Mouse (Mus musculus) spleen, adult 2 months (tissue): ENCODE results near the gene Limch1. TPM values are rescaled to one million over a fixed set of nuclear protein-coding genes. Genes with fewer than 3 reads are reported as not detected.

Experiments used
- DNase-seq, 2 experiments: peaks; one replicate each; pipeline versions ENCODE4 v3.0.0 to v3.0.0-alpha.2; 2012 to 2021; ENCODE audit warnings: low spot score in 2 of 2, low read depth in 1 of 2
- H3K27ac ChIP-seq: fragments of 200-500 bp; 2 replicates; pipeline ENCODE4 v1.5.1; 2012; ENCODE audit warnings: low read length, inconsistent platforms; ENCODE audit not compliant: insufficient read depth
- H3K27me3 ChIP-seq: fragments of 200-500 bp; 2 replicates; pipeline ENCODE4 v1.6.1; 2012; ENCODE audit warnings: mild to moderate bottlenecking, moderate library complexity, low read length, inconsistent platforms; ENCODE audit not compliant: control insufficient read depth, insufficient read depth
- H3K36me3 ChIP-seq: fragments of 200-500 bp; 2 replicates; pipeline ENCODE4 v1.6.1; 2012; ENCODE audit warnings: mild to moderate bottlenecking, low read length, inconsistent platforms; ENCODE audit not compliant: control insufficient read depth, insufficient read depth
- H3K4me1 ChIP-seq: fragments of 200-500 bp; 2 replicates; pipeline ENCODE4 v1.6.1; 2011; ENCODE audit warnings: inconsistent platforms; ENCODE audit not compliant: control insufficient read depth, insufficient read depth, insufficient read length
- H3K4me3 ChIP-seq: fragments of 200-500 bp; 2 replicates; pipeline ENCODE4 v1.5.1; 2011; ENCODE audit warnings: mild to moderate bottlenecking, inconsistent platforms; ENCODE audit not compliant: insufficient read depth, insufficient read length; ENCODE audit errors: extremely low read depth
- CTCF ChIP-seq: fragments of 200-500 bp; IDR thresholded peaks from 2 replicates; pipeline ENCODE4 v1.5.1; 2011; ENCODE audit warnings: mild to moderate bottlenecking, inconsistent platforms; ENCODE audit not compliant: insufficient read depth, insufficient read length, insufficient replicate concordance; ENCODE audit errors: extremely low read depth
- POLR2A ChIP-seq: fragments of 200-500 bp; IDR thresholded peaks from 2 replicates; pipeline ENCODE4 v1.6.1; 2011; ENCODE audit warnings: low read depth, low read length, inconsistent platforms
- WGBS: fragments of 180-500 bp; shearing (Covaris S2); methylation state at CpG from one replicate; pipeline ENCODE4 v1.1.7; 2018; 5-methylcytosine and 5-hydroxymethylcytosine counted together
- polyA plus RNA-seq: library from polyadenylated mRNA; depleted of rRNA; stranded (reverse); fragments of >200 nt; gene quantifications from 2 replicates; pipeline ENCODE4 v1.2.3, GENCODE M21; 2012

Gene Limch1
- polyA plus RNA-seq, 1 experiment: 7.1 TPM

GRCm38 (mm10) chr5:66753620-66754019, 8.0 kb downstream of the Limch1 start:
- Histone ChIP-seq H3K36me3 (no peaks in the 10 kb centered on the region), H3K27ac (no peak overlapping the region), H3K4me3 (no peak overlapping the region), H3K27me3 (no peaks in the 10 kb centered on the region), H3K4me1 (no peaks in the 10 kb centered on the region)
- DNase-seq: no peak
- WGBS: 88% methylated on average over 9 of the region's 9 CpGs
- no peak for TF ChIP-seq CTCF
- no peak for TF ChIP-seq POLR2A

GRCm38 (mm10) chr5:66756821-66757705, 11.4 kb downstream of the Limch1 start:
- no peak for DNase-seq
- WGBS: 54% methylated on average over 10 of the region's 10 CpGs
- TF ChIP-seq POLR2A (no peak), CTCF (no peak)
- Histone ChIP-seq H3K27me3 (no peaks in the 10 kb centered on the region), H3K36me3 (no peaks in the 10 kb centered on the region), H3K4me1 (no peaks in the 10 kb centered on the region), H3K4me3 (no peak overlapping the region), H3K27ac (no peak overlapping the region)

GRCm38 (mm10) chr5:66757706-66758237, 12.1 kb downstream of the Limch1 start:
- no peaks in the 10 kb centered on the region for H3K27me3 ChIP-seq
- WGBS: 83% methylated on average over 2 of the region's 2 CpGs
- H3K4me3 ChIP-seq: no peak overlapping the region
- no peak overlapping the region for H3K27ac ChIP-seq
- H3K36me3 ChIP-seq: no peaks in the 10 kb centered on the region
- TF ChIP-seq POLR2A: no peak
- TF ChIP-seq CTCF: no peak
- no peak for DNase-seq
- H3K4me1 ChIP-seq: no peaks in the 10 kb centered on the region

GRCm38 (mm10) chr5:66759354-66759753, 13.7 kb downstream of the Limch1 start:
- no peak for DNase-seq
- H3K4me1 ChIP-seq: no peaks in the 10 kb centered on the region
- H3K4me3 ChIP-seq: no peak overlapping the region
- no peaks in the 10 kb centered on the region for H3K27me3 ChIP-seq
- no peak overlapping the region for H3K27ac ChIP-seq
- TF ChIP-seq POLR2A (no peak), CTCF (no peak)
- 81% methylated on average over 2 of the region's 2 CpGs for WGBS
- H3K36me3 ChIP-seq: no peaks in the 10 kb centered on the region

GRCm38 (mm10) chr5:66760747-66761146, 15.1 kb downstream of the Limch1 start:
- no peaks in the 10 kb centered on the region for H3K27me3 ChIP-seq
- DNase-seq: no peak
- TF ChIP-seq POLR2A: no peak
- no peak for TF ChIP-seq CTCF
- H3K4me3 ChIP-seq: no peak overlapping the region
- H3K4me1 ChIP-seq: no peaks in the 10 kb centered on the region
- WGBS: 91% methylated on average over 10 of the region's 10 CpGs
- no peaks in the 10 kb centered on the region for H3K36me3 ChIP-seq
- no peak overlapping the region for H3K27ac ChIP-seq

GRCm38 (mm10) chr5:66762006-66762405, 16.4 kb downstream of the Limch1 start:
- Histone ChIP-seq H3K27ac (no peak overlapping the region), H3K4me1 (no peaks in the 10 kb centered on the region), H3K4me3 (no peak overlapping the region), H3K27me3 (no peaks in the 10 kb centered on the region), H3K36me3 (no peaks in the 10 kb centered on the region)
- no peak for DNase-seq
- 84% methylated on average over 2 of the region's 2 CpGs for WGBS
- TF ChIP-seq CTCF: no peak
- TF ChIP-seq POLR2A: no peak

- no peak overlapping the region for H3K4me3 ChIP-seq
- H3K4me1 ChIP-seq: no peaks in the 10 kb centered on the region
- no peaks in the 10 kb centered on the region for H3K27me3 ChIP-seq
- WGBS: 89% methylated on average over 6 of the region's 6 CpGs
- no peak for TF ChIP-seq CTCF
- DNase-seq: no peak
- H3K27ac ChIP-seq: no peak overlapping the region
- H3K36me3 ChIP-seq: no peaks in the 10 kb centered on the region
Observed at GRCm38 (mm10) chr5:66764129-66764528, 18.5 kb downstream of the Limch1 start.
